Mouse (Mus musculus) brain, embryonic 14.5 days (tissue): ENCODE results near the gene Ing1. TPM values are rescaled to one million over a fixed set of nuclear protein-coding genes. Genes with fewer than 3 reads are reported as not detected.
"Not testable (repeated sequence)": the region's sequence is repeated elsewhere in the genome, so short reads cannot be mapped to it uniquely, and the experiment has no call there.

Source experiments
- DNase-seq: peaks from one replicate; pipeline ENCODE4 v3.0.0-alpha.2; 2011; ENCODE audit warnings: low read depth
- CTCF ChIP-seq: fragments of 200-500 bp; IDR thresholded peaks from 2 replicates; pipeline ENCODE4 v1.5.1; 2012; ENCODE audit warnings: inconsistent platforms, mild to moderate bottlenecking, moderate library complexity, borderline replicate concordance; ENCODE audit not compliant: insufficient read depth, insufficient read length; ENCODE audit errors: extremely low read depth
- POLR2A ChIP-seq: fragments of 200-500 bp; IDR thresholded peaks from 2 replicates; pipeline ENCODE4 v1.6.1; 2012; ENCODE audit warnings: mild to moderate bottlenecking, inconsistent platforms, borderline replicate concordance; ENCODE audit not compliant: poor library complexity, insufficient read depth, insufficient read length, severe bottlenecking; ENCODE audit errors: extremely low read depth
- polyA plus RNA-seq: library from polyadenylated mRNA; depleted of rRNA; stranded (reverse); fragments of >200 nt; gene quantifications from 2 replicates; pipeline ENCODE4 v1.2.3, GENCODE M21; 2012

The Ing1 gene
- polyA plus RNA-seq, 1 experiment = 69.9 TPM

- no peak for DNase-seq
- TF ChIP-seq CTCF = no peak
- TF ChIP-seq POLR2A = no peak
Observed at GRCm38 (mm10) chr8:11530155-11530770, 25.1 kb upstream of the Ing1 start.

- DNase-seq = no peak
- TF ChIP-seq POLR2A (no peak), CTCF (no peak)
Observed at GRCm38 (mm10) chr8:11530849-11531248, 24.5 kb upstream of the Ing1 start.

GRCm38 (mm10) chr8:11534494-11534893 lies 20.9 kb upstream of the Ing1 start:
- TF ChIP-seq CTCF (no peak), POLR2A (no peak)
- peak; percentile 24 for DNase-seq

GRCm38 (mm10) chr8:11539049-11539448 lies 16.3 kb upstream of the Ing1 start:
- no peak for TF ChIP-seq POLR2A
- TF ChIP-seq CTCF = no peak
- DNase-seq = no peak

GRCm38 (mm10) chr8:11540182-11540581 lies 15.2 kb upstream of the Ing1 start:
- no peak for DNase-seq
- TF ChIP-seq CTCF (no peak), POLR2A (no peak)

- DNase-seq = no peak
- TF ChIP-seq POLR2A (no peak), CTCF (no peak)
Observed at GRCm38 (mm10) chr8:11542031-11542430, 13.3 kb upstream of the Ing1 start.

GRCm38 (mm10) chr8:11542866-11543265 lies 12.5 kb upstream of the Ing1 start:
- TF ChIP-seq CTCF = no peak
- TF ChIP-seq POLR2A = no peak
- no peak for DNase-seq

- TF ChIP-seq CTCF (peak; percentile 65), POLR2A (no peak)
- peak; percentile 47 for DNase-seq
Observed at GRCm38 (mm10) chr8:11544386-11544785, 11.0 kb upstream of the Ing1 start.

GRCm38 (mm10) chr8:11547063-11547462 lies 8.3 kb upstream of the Ing1 start:
- no peak for DNase-seq
- TF ChIP-seq POLR2A (no peak), CTCF (peak; percentile 43; the same call in 1 of the 2 replicates)

- DNase-seq = peak; percentile 46
- peak; percentile 53; the same call in 1 of the 2 replicates for TF ChIP-seq CTCF
- TF ChIP-seq POLR2A = no peak
Observed at GRCm38 (mm10) chr8:11549706-11550105, 5.7 kb upstream of the Ing1 start.

GRCm38 (mm10) chr8:11550281-11550948 lies 5.0 kb upstream of the Ing1 start, which contains the start of gene Cars2:
Cars2 (minus strand) TSS chr8:11550783.
- TF ChIP-seq CTCF (no peak), POLR2A (peak; percentile 67)
- DNase-seq = peak; percentile 93

GRCm38 (mm10) chr8:11551497-11551896 lies 3.9 kb upstream of the Ing1 start:
- not testable (repeated sequence) for DNase-seq
